8 mouse cellular contexts compared by ENCODE assay signal in the genomic region with DNA sequence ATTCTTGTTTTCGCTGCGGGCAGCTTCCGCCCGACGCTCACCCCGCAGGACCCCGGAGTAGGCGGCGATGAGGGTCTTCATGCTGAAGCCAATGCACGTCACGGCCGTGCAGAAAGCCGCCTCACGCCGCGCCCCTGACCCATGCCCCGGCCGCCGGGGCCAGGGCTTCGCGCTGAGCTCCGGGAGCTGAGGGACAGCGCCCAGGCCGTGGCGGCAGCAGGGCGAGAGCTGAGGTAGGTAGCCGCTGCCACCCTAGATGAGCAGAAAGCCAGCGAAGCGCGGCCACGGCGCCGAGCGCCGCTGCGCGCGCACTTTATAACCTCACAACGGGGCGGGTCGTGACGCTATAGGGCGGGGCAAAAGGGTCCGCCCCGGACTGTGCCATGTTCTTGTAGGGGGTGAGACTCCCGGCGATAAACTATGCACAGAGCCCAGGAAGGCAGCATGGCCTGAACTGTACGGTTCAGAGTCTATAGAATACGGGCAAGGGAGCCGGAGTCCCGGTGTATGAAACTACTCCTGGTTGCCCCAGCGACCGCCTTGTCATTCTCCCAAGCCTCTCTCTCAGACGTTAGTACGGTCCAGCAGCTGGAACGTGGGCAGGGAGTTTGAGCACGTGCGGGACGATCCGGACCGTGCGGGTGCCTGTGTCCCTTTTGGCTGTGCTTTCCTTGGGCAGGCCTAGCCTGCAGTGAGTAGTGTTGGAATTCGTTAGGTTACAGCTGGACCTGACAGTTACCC. TPM values are rescaled to one million over a fixed set of nuclear protein-coding genes. Genes with fewer than 3 reads are reported as not detected.
A peak's percentile ranks its signal among the peaks of the same experiment; 100 is the strongest.
DNase-seq lines count a peak whose midpoint lies in the region; ATAC-seq lines count a peak whose summit lies in the region.

TSS of gene Dgat2 (minus strand) at position 288 of the 741 bp plus-strand sequence.

- no peaks in the 10 kb centered on the region for H3K9me3 ChIP-seq in heart, embryonic 13.5 days
- H3K9me3 ChIP-seq in liver, embryonic 12.5 days (replicated peaks): no peaks in the 10 kb centered on the region
- H3K9me3 ChIP-seq in stomach, embryonic 15.5 days: no peaks in the 10 kb centered on the region

- H3K4me3 ChIP-seq in heart, embryonic 13.5 days: peak within 1 kb of the TSS; percentile 72
- H3K4me3 ChIP-seq in liver, embryonic 12.5 days: peak within 1 kb of the TSS; percentile 65
- H3K4me3 ChIP-seq in stomach, embryonic 15.5 days (replicated peaks): peak within 1 kb of the TSS; percentile 70

- H3K27ac ChIP-seq in heart, embryonic 13.5 days (replicated peaks): peak within 1 kb of the TSS; percentile 68
- H3K27ac ChIP-seq in liver, embryonic 12.5 days: peak within 1 kb of the TSS; percentile 64; the same call in 1 of the 2 replicates
- peak within 1 kb of the TSS; percentile 82 for H3K27ac ChIP-seq in stomach, embryonic 15.5 days

- DNase-seq in CD4-positive helper T cell, adult 2 months (ENCODE audit: low read depth, low spot score): peak; percentile 93
- DNase-seq in brain, embryonic 18.5 days (ENCODE audit: low read depth, low spot score): peak; percentile 71
- peak; percentile 94 for DNase-seq in kidney, postnatal 10 days
- DNase-seq in natural killer cell, adult 2 months (ENCODE audit: low spot score in 2 of 2): peak; percentile 91 to 93

- peak within 1 kb of the TSS; percentile 98 for H3K4me2 ChIP-seq in heart, embryonic 13.5 days
- H3K4me2 ChIP-seq in liver, embryonic 12.5 days: peak within 1 kb of the TSS; percentile 96
- H3K4me2 ChIP-seq in stomach, embryonic 15.5 days: peak within 1 kb of the TSS; percentile 96

- no peaks in the 10 kb centered on the region for H3K36me3 ChIP-seq in heart, embryonic 13.5 days
- no peaks in the 10 kb centered on the region for H3K36me3 ChIP-seq in liver, embryonic 12.5 days
- H3K36me3 ChIP-seq in stomach, embryonic 15.5 days: no peaks in the 10 kb centered on the region

- H3K4me1 ChIP-seq in heart, embryonic 13.5 days: peaks cover 11% of the 10 kb centered on the region; the same call in 1 of the 2 replicates
- peaks cover 37% of the 10 kb centered on the region for H3K4me1 ChIP-seq in liver, embryonic 12.5 days
- H3K4me1 ChIP-seq in stomach, embryonic 15.5 days: peaks cover 9% of the 10 kb centered on the region

- H3K9ac ChIP-seq in heart, embryonic 13.5 days: peak within 1 kb of the TSS; percentile 88
- H3K9ac ChIP-seq in liver, embryonic 12.5 days: peak within 1 kb of the TSS; percentile 71
- H3K9ac ChIP-seq in stomach, embryonic 15.5 days: peak within 1 kb of the TSS; percentile 82

- peak; percentile 70 for ATAC-seq in erythroid progenitor cell, adult 5-6 weeks (replicated peaks; ENCODE audit: low FRiP score, poor library complexity, severe bottlenecking)
- ATAC-seq in heart, embryonic 13.5 days (ENCODE audit: extremely low read depth, insufficient number of reproducible peaks, low FRiP score, low TSS enrichment): peak; percentile 82
- ATAC-seq in liver, embryonic 12.5 days: peak; percentile 86
- ATAC-seq in stomach, embryonic 15.5 days (ENCODE audit: insufficient read depth, low FRiP score, low read depth): peak; percentile 91

- H3K27me3 ChIP-seq in heart, embryonic 13.5 days (replicated peaks): peaks cover 30% of the 10 kb centered on the region
- peaks cover 56% of the 10 kb centered on the region for H3K27me3 ChIP-seq in liver, embryonic 12.5 days (replicated peaks)
- no peaks in the 10 kb centered on the region for H3K27me3 ChIP-seq in stomach, embryonic 15.5 days (replicated peaks)

- WGBS in heart, embryonic 13.5 days: under 1% methylated on average over 63 of the region's 63 CpGs
- under 1% methylated on average over 63 of the region's 63 CpGs for WGBS in liver, embryonic 12.5 days (ENCODE audit: insufficient replicate concordance)
- WGBS in stomach, embryonic 15.5 days: under 1% methylated on average over 62 of the region's 63 CpGs

RNA-seq across cellular contexts. Expression of gene Dgat2, which starts in this region (rescaled TPM):
- total RNA-seq in erythroid progenitor cell, adult 5-6 weeks (2015; ENCODE audit: low replicate concordance): 0.42 and 7.6 TPM in 2 replicates
- 0.90 and 2.8 TPM in 2 replicates for total RNA-seq in erythroid progenitor cell, adult 5-6 weeks (2017; ENCODE audit: low replicate concordance)
- 10.6 and 13.0 TPM in 2 replicates for polyA plus RNA-seq in heart, embryonic 13.5 days (2015; fragmentation: Nextera tagmentation; extraction: Ambion mirVana)
- polyA plus RNA-seq in liver, embryonic 12.5 days (2016; fragmentation: Nextera tagmentation; extraction: Ambion mirVana): 57.5 and 59.3 TPM in 2 replicates
- 70.2 and 72.0 TPM in 2 replicates for polyA plus RNA-seq in stomach, embryonic 15.5 days (2015; fragmentation: Nextera tagmentation; extraction: Ambion mirVana)

Comparison
In these comparisons a context has a peak if more than half of its experiments do, and no peak if none do; other contexts are left out.
1. Peak in every context shown above with its lines: DNase-seq, ATAC-seq, H3K4me3 ChIP-seq and H3K27ac ChIP-seq.